Mouse (Mus musculus): ENCODE data around the gene Olfml1. TPM values are rescaled to one million over a fixed set of nuclear protein-coding genes. Genes with fewer than 3 reads are reported as not detected.

Olfml1 gene
- total RNA-seq, 1 experiment from 2014 or later, result not detected

- peak; percentile 52 for ATAC-seq (replicated peaks; ENCODE audit: low read depth, poor library complexity, severe bottlenecking)
Observed at GRCm38 (mm10) chr7:107593904-107594303, 26.7 kb downstream of the Olfml1 start.

- peak; percentile 66 for ATAC-seq (replicated peaks; ENCODE audit: low read depth, poor library complexity, severe bottlenecking)
Observed at GRCm38 (mm10) chr7:107594325-107594856, 27.1 kb downstream of the Olfml1 start.

GRCm38 (mm10) chr7:107594857-107595402 lies 27.7 kb downstream of the Olfml1 start, which contains the start of gene Ppfibp2:
Gene Ppfibp2 (plus strand): TSS chr7:107595207.
- peak; percentile 88 for ATAC-seq (replicated peaks; ENCODE audit: low read depth, poor library complexity, severe bottlenecking)

GRCm38 (mm10) chr7:107595426-107595825 lies 28.2 kb downstream of the Olfml1 start:
- ATAC-seq (replicated peaks; ENCODE audit: low read depth, poor library complexity, severe bottlenecking), result no peak

- ATAC-seq (replicated peaks; ENCODE audit: low read depth, poor library complexity, severe bottlenecking), result no peak
Observed at GRCm38 (mm10) chr7:107596753-107597152, 29.5 kb downstream of the Olfml1 start.

GRCm38 (mm10) chr7:107597956-107598355 lies 30.7 kb downstream of the Olfml1 start:
- no peak for ATAC-seq (replicated peaks; ENCODE audit: low read depth, poor library complexity, severe bottlenecking)

GRCm38 (mm10) chr7:107600651-107601050 lies 33.4 kb downstream of the Olfml1 start:
- no peak for ATAC-seq (replicated peaks; ENCODE audit: low read depth, poor library complexity, severe bottlenecking)

GRCm38 (mm10) chr7:107602505-107602904 lies 35.3 kb downstream of the Olfml1 start:
- no peak for ATAC-seq (replicated peaks; ENCODE audit: low read depth, poor library complexity, severe bottlenecking)

- ATAC-seq (replicated peaks; ENCODE audit: low read depth, poor library complexity, severe bottlenecking), result no peak
Observed at GRCm38 (mm10) chr7:107602913-107603312, 35.7 kb downstream of the Olfml1 start.

- peak; percentile 64 for ATAC-seq (replicated peaks; ENCODE audit: low read depth, poor library complexity, severe bottlenecking)
Observed at GRCm38 (mm10) chr7:107607766-107608165, 40.5 kb downstream of the Olfml1 start.

- ATAC-seq (replicated peaks; ENCODE audit: low read depth, poor library complexity, severe bottlenecking), result no peak
Observed at GRCm38 (mm10) chr7:107609622-107610255, 42.5 kb downstream of the Olfml1 start.

GRCm38 (mm10) chr7:107610880-107611279 lies 43.6 kb downstream of the Olfml1 start:
- ATAC-seq (replicated peaks; ENCODE audit: low read depth, poor library complexity, severe bottlenecking), result no peak

- peak; percentile 55 for ATAC-seq (replicated peaks; ENCODE audit: low read depth, poor library complexity, severe bottlenecking)
Observed at GRCm38 (mm10) chr7:107618028-107618992, 51.1 kb downstream of the Olfml1 start.

GRCm38 (mm10) chr7:107619225-107619624 lies 52.0 kb downstream of the Olfml1 start:
- 0 out of 2 replicates have a peak, but pooled peaks have one; percentile 16 for ATAC-seq (replicated peaks; ENCODE audit: low read depth, poor library complexity, severe bottlenecking)

- ATAC-seq (replicated peaks; ENCODE audit: low read depth, poor library complexity, severe bottlenecking), result peak; percentile 51
Observed at GRCm38 (mm10) chr7:107620137-107620536, 52.9 kb downstream of the Olfml1 start.

- ATAC-seq (replicated peaks; ENCODE audit: low read depth, poor library complexity, severe bottlenecking), result peak; percentile 22; the same call in 1 of the 2 replicates
Observed at GRCm38 (mm10) chr7:107624432-107624831, 57.2 kb downstream of the Olfml1 start.

GRCm38 (mm10) chr7:107625061-107625460 lies 57.8 kb downstream of the Olfml1 start, which contains the start of gene 5330417H12Rik:
Gene 5330417H12Rik (minus strand): TSS chr7:107625161.
- no peak for ATAC-seq (replicated peaks; ENCODE audit: low read depth, poor library complexity, severe bottlenecking)

GRCm38 (mm10) chr7:107625781-107626180 lies 58.5 kb downstream of the Olfml1 start:
- ATAC-seq (replicated peaks; ENCODE audit: low read depth, poor library complexity, severe bottlenecking), result no peak

GRCm38 (mm10) chr7:107628383-107628782 lies 61.1 kb downstream of the Olfml1 start:
- peak; percentile 88 for ATAC-seq (replicated peaks; ENCODE audit: low read depth, poor library complexity, severe bottlenecking)

- ATAC-seq (replicated peaks; ENCODE audit: low read depth, poor library complexity, severe bottlenecking), result no peak
Observed at GRCm38 (mm10) chr7:107633201-107633600, 66.0 kb downstream of the Olfml1 start.

All from common myeloid progenitor, adult 5-6 weeks (primary cell).